Mouse (Mus musculus) cortical plate, adult 2 months (tissue): ENCODE data around the gene Rps6ka2. TPM values are rescaled to one million over a fixed set of nuclear protein-coding genes. Genes with fewer than 3 reads are reported as not detected.

Experiments used
- H3K27ac ChIP-seq: fragments of 200-500 bp; 2 replicates; pipeline ENCODE4 v1.5.1; 2012; ENCODE audit warnings: low read length, control low read depth, inconsistent platforms; ENCODE audit not compliant: insufficient read depth
- H3K4me1 ChIP-seq: fragments of 200-500 bp; 2 replicates; pipeline ENCODE4 v1.6.1; 2011; ENCODE audit warnings: low read length; ENCODE audit not compliant: control insufficient read depth, insufficient read depth
- H3K4me3 ChIP-seq: fragments of 200-500 bp; 2 replicates; pipeline ENCODE4 v1.5.1; 2011; ENCODE audit warnings: mild to moderate bottlenecking, low read length, control low read depth; ENCODE audit not compliant: insufficient read depth
- CTCF ChIP-seq: fragments of 200-500 bp; IDR thresholded peaks from 2 replicates; pipeline ENCODE4 v1.5.1; 2011; ENCODE audit warnings: mild to moderate bottlenecking, control low read depth, low read length; ENCODE audit not compliant: insufficient read depth; ENCODE audit errors: extremely low read depth
- POLR2A ChIP-seq: fragments of 200-500 bp; IDR thresholded peaks from 2 replicates; pipeline ENCODE4 v1.6.1; 2011; ENCODE audit warnings: mild to moderate bottlenecking, low read length, control low read depth; ENCODE audit not compliant: insufficient read depth; ENCODE audit errors: extremely low read depth
- polyA plus RNA-seq: library from polyadenylated mRNA; depleted of rRNA; stranded (reverse); fragments of >200 nt; gene quantifications from 2 replicates; pipeline ENCODE4 v1.2.3, GENCODE M21; 2012

The Rps6ka2 gene
- polyA plus RNA-seq, 1 experiment: 48.3 TPM

GRCm38 (mm10) chr17:7197121-7197925, 27.4 kb downstream of the Rps6ka2 start:
- TF ChIP-seq CTCF (no peak), POLR2A (no peak)
- Histone ChIP-seq H3K27ac (no peak overlapping the region), H3K4me1 (peaks cover 19% of the 10 kb centered on the region), H3K4me3 (no peak overlapping the region)

- Histone ChIP-seq H3K4me3 (no peak overlapping the region), H3K4me1 (peaks cover 11% of the 10 kb centered on the region), H3K27ac (no peak overlapping the region)
- TF ChIP-seq POLR2A (no peak), CTCF (no peak)
Measured at GRCm38 (mm10) chr17:7204771-7205406, 35.0 kb downstream of the Rps6ka2 start.

- Histone ChIP-seq H3K4me1 (peaks cover 11% of the 10 kb centered on the region), H3K4me3 (no peak overlapping the region), H3K27ac (no peak overlapping the region)
- no peak for TF ChIP-seq CTCF
- no peak for TF ChIP-seq POLR2A
Measured at GRCm38 (mm10) chr17:7206434-7207145, 36.7 kb downstream of the Rps6ka2 start.

GRCm38 (mm10) chr17:7210648-7211047, 40.7 kb downstream of the Rps6ka2 start:
- Histone ChIP-seq H3K4me1 (peaks cover 15% of the 10 kb centered on the region), H3K27ac (no peak overlapping the region), H3K4me3 (no peak overlapping the region)
- TF ChIP-seq POLR2A: no peak
- no peak for TF ChIP-seq CTCF

GRCm38 (mm10) chr17:7211893-7212292, 42.0 kb downstream of the Rps6ka2 start:
- no peak for TF ChIP-seq CTCF
- TF ChIP-seq POLR2A: no peak
- no peak overlapping the region for H3K4me3 ChIP-seq

GRCm38 (mm10) chr17:7213214-7213613, 43.3 kb downstream of the Rps6ka2 start:
- Histone ChIP-seq H3K4me3 (no peak overlapping the region), H3K27ac (no peak overlapping the region), H3K4me1 (peaks cover 12% of the 10 kb centered on the region)
- TF ChIP-seq POLR2A (no peak), CTCF (no peak)

More at GRCm38 (mm10) chr17:7211893-7212292, 42.0 kb downstream of the Rps6ka2 start:
- no peak overlapping the region for H3K27ac ChIP-seq
- H3K4me1 ChIP-seq: peaks cover 15% of the 10 kb centered on the region

- H3K4me3 ChIP-seq: no peak overlapping the region
- peaks cover 12% of the 10 kb centered on the region for H3K4me1 ChIP-seq
- H3K27ac ChIP-seq: no peak overlapping the region
- TF ChIP-seq POLR2A (no peak), CTCF (no peak)
Measured at GRCm38 (mm10) chr17:7214061-7214460, 44.1 kb downstream of the Rps6ka2 start.

GRCm38 (mm10) chr17:7217791-7218329, 47.9 kb downstream of the Rps6ka2 start:
- Histone ChIP-seq H3K27ac (no peak overlapping the region), H3K4me3 (no peak overlapping the region), H3K4me1 (peaks cover 12% of the 10 kb centered on the region)
- TF ChIP-seq CTCF (no peak), POLR2A (no peak)

- peaks cover 9% of the 10 kb centered on the region for H3K4me1 ChIP-seq
Measured at GRCm38 (mm10) chr17:7218396-7218795, 48.5 kb downstream of the Rps6ka2 start.

More at GRCm38 (mm10) chr17:7218396-7218795, 48.5 kb downstream of the Rps6ka2 start:
- Histone ChIP-seq H3K4me3 (no peak overlapping the region), H3K27ac (no peak overlapping the region)
- no peak for TF ChIP-seq CTCF
- TF ChIP-seq POLR2A: no peak
